Mouse (Mus musculus) effector memory CD4-positive, alpha-beta T cell, adult 7 months (primary cell): ENCODE results near the gene Dhodh. TPM values are rescaled to one million over a fixed set of nuclear protein-coding genes. Genes with fewer than 3 reads are reported as not detected.

ENCODE experiments used
- polyA plus RNA-seq: library from polyadenylated mRNA; unstranded; fragments of 100-300 nt; shearing (Covaris generic); gene quantifications from one replicate; pipeline ENCODE4 v1.2.1, GENCODE M21; 2017

The Dhodh gene
- 25.3 TPM for polyA plus RNA-seq

DNA sequence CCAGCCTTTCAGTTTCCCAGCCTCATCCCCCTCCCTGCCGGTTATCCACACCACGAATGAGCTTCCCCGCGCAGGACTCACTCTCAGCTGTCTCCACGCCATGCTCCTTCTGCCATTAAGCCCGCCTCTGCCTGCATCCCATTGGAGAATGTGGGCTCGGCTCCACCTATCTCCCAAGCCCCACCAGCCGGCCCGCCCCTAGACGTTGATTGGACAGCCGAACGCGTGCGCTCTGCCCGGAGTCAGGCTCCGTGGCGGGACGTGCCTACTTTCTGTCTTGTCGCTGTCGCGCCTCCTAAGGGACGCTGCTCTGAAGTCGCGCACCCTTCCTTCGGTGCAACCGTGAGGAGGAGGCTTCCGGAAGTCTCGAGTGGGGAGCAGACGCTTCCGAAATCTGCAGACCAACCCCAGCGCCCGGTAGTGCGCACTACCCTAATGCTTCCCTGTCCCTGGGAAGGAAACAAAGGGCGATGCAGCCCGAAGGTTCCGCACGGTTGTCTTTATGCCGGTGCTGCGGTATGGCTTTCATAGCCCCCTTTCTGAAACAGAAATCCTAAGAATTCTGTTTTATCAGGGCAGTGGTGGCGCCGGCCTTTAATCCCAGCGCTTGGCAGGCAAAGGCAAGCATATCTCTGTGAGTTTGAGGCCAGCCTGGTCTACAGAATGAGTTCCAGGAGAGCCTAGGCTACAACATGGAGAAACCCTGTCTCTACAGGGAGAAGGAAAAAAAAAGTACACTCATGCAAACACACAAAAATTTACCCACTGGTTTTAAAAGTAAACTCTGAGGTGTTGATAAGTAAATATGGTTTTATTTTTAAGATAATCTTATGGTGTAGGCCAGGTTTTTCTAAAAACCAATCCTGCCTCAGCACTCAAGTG lies at the start of gene Dhodh:
Dhodh (minus strand) TSS at position 403 of the 882 bp plus-strand sequence.

DNA sequence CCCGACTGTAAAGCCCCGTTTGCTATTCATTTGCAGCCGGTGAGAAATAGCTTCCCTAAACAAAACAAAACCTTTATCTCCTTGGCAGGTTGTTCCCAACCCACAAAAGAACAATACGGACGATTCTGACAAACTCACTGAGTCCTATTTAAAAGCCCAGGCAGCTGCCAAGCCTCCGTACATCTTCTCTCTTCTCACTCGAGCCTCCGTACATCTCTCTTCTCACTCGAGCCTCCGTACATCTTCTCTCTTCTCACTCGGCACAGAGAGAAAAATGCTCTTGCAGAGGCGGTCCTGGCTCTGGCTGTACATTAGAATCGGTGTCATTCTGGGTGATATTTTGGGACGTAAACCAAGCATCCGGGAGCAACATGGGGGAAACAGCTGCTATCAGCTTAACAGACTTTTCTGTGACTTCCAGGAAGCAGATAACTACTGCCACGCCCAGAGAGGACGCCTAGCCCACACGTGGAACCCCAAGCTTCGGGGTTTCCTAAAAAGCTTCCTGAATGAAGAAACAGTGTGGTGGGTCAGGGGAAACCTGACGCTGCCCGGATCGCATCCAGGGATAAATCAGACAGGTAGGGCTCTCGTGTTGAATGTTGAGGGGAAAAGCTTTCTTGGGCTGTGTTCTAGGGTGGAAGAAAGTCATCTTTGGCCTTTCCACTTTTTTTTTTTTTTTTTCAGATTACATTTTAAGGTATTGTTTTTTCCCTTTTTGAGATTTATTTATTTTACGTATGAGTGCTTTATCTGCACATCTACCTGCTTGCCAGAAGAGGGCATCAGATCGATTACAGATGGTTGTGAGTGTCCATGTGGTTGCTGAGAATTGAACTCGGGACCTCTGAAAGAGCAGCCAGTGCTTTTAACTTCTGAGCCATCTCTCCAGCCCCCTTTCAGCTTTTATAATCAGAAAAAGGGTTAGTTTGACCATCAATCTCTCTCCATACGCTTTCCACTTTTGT lies 6.1 kb upstream of the Dhodh start, which contains the start of gene Pkd1l3:
Pkd1l3 (plus strand) TSS at position 275 of the 968 bp plus-strand sequence.

DNA sequence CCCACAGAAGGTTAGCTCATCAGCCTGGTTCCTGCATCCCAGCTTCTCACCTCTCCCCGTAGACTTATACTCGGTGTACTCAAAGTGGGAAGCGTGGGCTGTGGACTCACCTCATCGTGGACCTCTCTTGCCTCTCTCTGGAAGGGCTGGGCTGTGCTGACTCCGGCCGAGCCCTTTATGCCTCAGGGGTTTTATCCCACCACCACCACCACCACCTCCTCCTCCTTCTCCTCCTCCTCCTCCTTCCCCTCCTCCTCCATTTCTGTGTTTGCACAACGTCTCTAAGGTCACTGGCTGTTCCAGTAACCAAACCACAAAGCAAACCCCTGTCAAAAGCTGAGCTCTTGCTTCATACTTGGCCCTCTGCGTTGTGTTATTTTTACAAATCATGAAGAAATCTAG lies 29.6 kb downstream of the Dhodh start, which contains the start of gene Hp:
Hp (minus strand) TSS at position 273 of the 402 bp plus-strand sequence.

DNA sequence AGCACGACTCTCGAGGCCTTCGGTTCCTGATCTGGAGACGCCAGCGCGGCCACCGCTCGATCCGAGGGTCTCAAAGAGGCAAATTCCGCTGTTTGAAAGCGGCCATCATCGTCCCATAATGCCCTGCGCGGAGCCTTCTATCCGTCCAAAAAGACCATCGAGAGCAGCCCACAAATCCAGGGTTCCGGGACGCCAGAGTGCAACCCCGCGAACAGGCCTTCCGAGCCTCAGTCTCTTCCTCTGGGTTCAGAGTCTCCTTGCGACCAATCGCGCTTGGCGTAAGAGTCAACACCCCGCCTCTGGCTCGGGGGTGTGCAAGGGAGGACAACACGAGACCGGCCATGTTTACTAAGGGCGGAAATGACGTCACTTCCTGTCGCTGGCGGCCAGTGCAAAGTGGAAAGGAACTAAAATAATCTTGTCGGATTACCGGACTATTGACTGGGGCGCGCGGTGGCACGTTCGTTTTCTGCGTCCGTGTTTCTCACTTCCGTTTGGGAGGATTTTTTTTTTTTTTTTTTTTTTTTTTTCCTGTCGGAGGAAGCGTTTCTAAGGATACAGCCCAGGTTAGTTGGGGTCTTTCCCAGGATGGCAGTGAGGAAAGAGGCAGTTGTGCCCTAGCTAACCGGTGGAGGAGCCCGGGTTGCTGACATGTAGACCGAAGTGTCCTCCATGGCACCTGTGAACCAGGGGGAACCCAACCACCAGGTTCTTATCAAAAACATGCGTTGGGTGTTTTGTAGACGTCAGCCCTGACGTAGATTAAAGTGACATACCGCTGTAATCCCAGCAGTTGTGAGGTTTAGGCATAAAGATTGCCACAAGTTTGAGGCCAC lies 42.8 kb downstream of the Dhodh start, which contains the start of the genes Dhx38 and Txnl4b:
Dhx38 (minus strand) TSS at position 364 of the 836 bp plus-strand sequence.
Txnl4b (plus strand) TSS at position 395 of the 836 bp plus-strand sequence.

Other genes starting within 250 kb of the Dhodh start
- gene Pmfbp1, start 114.6 kb downstream of the Dhodh start, polyA plus RNA-seq: 0.29 TPM
- 36.9 TPM for gene Dhx38, start 42.8 kb downstream of the Dhodh start, polyA plus RNA-seq
- 3.0 TPM for gene Txnl4b, start 42.8 kb downstream of the Dhodh start, polyA plus RNA-seq
- gene Hp, start 29.5 kb downstream of the Dhodh start, polyA plus RNA-seq: not detected
- gene Pkd1l3, start 5.8 kb upstream of the Dhodh start, polyA plus RNA-seq: 1.3 TPM
- 150 TPM for gene Ist1, start 84.6 kb upstream of the Dhodh start, polyA plus RNA-seq
- 12.4 TPM for gene Zfp821, start 96.9 kb upstream of the Dhodh start, polyA plus RNA-seq
- 3.6 TPM for gene Atxn1l, start 129.1 kb upstream of the Dhodh start, polyA plus RNA-seq
- gene Ap1g1, start 169.9 kb upstream of the Dhodh start, polyA plus RNA-seq: 54.0 TPM